ENCODE assay signal across 26 mouse cellular contexts in genomic region chr12:81801134-81801533, GRCm38 (mm10).
"Had no signal": no experiment of that assay in that cellular context is flagged by ENCODE, and none has a peak within 500 bp of the region (broad histone marks: within the 10 kb centered on the region; RNA-seq: fewer than 3 reads in every experiment).

No protein-coding gene starts in this region.

- H3K9me3 ChIP-seq: heart, embryonic 12.5 days; hindbrain, embryonic 10.5 days; hindbrain, embryonic 12.5 days; intestine, embryonic 15.5 days; limb, embryonic 10.5 days; limb, embryonic 12.5 days; liver, embryonic 13.5 days had no signal

- H3K4me1 ChIP-seq: hindbrain, embryonic 12.5 days; intestine, embryonic 15.5 days; limb, embryonic 10.5 days; limb, embryonic 12.5 days had no signal

- ATAC-seq: hindbrain, embryonic 16.5 days; inflammation-experienced regulatory T-cells, adult 6 months; intestine, embryonic 15.5 days; intestine, postnatal 0 days had no signal

- DNase-seq: gastrocnemius, adult 2 months; gastrocnemius, postnatal 10 days; gastrocnemius, postnatal 25 days; heart, adult 2 months; heart, postnatal 10 days; heart, postnatal 4 days; kidney, adult 18-20 months; kidney, adult 8-10 months; kidney, postnatal 10 days; kidney, postnatal 25 days; kidney, postnatal 4 days; liver; liver, embryonic 13.5 days had no signal

- H3K36me3 ChIP-seq: heart, embryonic 12.5 days; hindbrain, embryonic 10.5 days; hindbrain, embryonic 12.5 days; intestine, embryonic 15.5 days; limb, embryonic 10.5 days; limb, embryonic 12.5 days; liver, embryonic 13.5 days had no signal

- H3K9ac ChIP-seq: heart, embryonic 12.5 days; hindbrain, embryonic 12.5 days; hindbrain, embryonic 14.5 days; intestine, embryonic 15.5 days; limb, embryonic 12.5 days; liver, embryonic 13.5 days had no signal

- H3K27ac ChIP-seq: gastrocnemius, adult 2 months; heart, adult 2 months; hindbrain, embryonic 10.5 days; hindbrain, embryonic 12.5 days; hindbrain, embryonic 14.5 days; intestine, embryonic 15.5 days; layer of hippocampus, adult 2 months; left cerebral cortex, adult 2 months; limb, embryonic 10.5 days; limb, embryonic 12.5 days; liver, embryonic 13.5 days had no signal

- H3K4me2 ChIP-seq: heart, embryonic 12.5 days; hindbrain, embryonic 12.5 days; hindbrain, embryonic 14.5 days; intestine, embryonic 15.5 days; limb, embryonic 12.5 days; liver, embryonic 11.5 days; liver, embryonic 13.5 days had no signal

- H3K27me3 ChIP-seq: heart, embryonic 12.5 days; intestine, embryonic 15.5 days; limb, embryonic 12.5 days; liver, embryonic 13.5 days had no signal

- H3K4me3 ChIP-seq: gastrocnemius, adult 2 months; heart, adult 2 months; heart, embryonic 12.5 days; hindbrain, embryonic 10.5 days; hindbrain, embryonic 12.5 days; intestine, embryonic 15.5 days; layer of hippocampus, adult 2 months; left cerebral cortex, adult 2 months; limb, embryonic 10.5 days; limb, embryonic 12.5 days; liver, embryonic 13.5 days had no signal
